In the genomic region with DNA sequence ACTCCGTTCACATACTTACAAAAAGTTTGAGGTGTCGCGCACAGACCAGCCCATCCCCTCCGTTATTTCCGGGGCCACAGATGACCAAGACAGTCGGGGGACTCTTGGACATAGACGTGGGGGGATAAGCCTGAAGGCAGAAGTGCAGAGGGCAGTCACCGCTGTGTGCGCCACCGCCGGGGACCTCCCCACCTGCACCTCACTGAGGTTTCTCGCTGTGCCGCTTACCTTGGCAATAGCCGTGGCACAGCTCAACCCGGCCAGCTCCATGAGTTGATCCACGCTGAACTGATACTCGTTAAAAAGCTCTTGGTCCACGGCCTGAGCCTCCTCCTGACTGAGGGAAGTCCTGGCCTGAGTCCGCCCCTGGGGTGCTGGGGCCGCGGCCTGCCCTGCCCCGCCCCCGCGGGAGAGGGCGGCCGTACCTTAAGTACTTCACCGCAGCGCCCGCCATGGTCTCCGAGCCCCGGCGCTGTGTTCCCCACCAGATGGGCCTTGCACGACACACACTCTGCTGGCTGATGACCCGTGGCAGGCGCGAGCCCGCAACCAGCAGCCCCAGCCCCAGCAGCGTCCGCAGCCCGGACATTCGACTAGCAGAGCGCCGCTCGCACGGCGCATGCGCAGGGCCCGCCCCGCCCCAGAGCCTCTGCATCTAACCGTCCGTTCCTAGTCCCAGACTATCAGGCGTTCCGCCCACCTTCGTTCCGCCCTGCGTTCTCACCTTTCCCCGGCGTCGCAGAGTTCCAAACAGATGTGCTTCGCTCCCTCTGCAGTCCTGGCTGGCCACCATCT, we compare ENCODE assay signal across 8 mouse cellular contexts. TPM values are rescaled to one million over a fixed set of nuclear protein-coding genes. Genes with fewer than 3 reads are reported as not detected.
A peak's percentile ranks its signal among the peaks of the same experiment; 100 is the strongest.
DNase-seq lines count a peak whose midpoint lies in the region; ATAC-seq lines count a peak whose summit lies in the region.

A gene (minus strand): TSS at position 594 of the 795 bp plus-strand sequence.

- H3K4me3 ChIP-seq in hindbrain, embryonic 15.5 days, result peak within 1 kb of the TSS; percentile 88

- peak; percentile 76 for DNase-seq in T-cell, adult 2 months (ENCODE audit: low spot score)
- peak; percentile 80 to 88 for DNase-seq in cerebellum, postnatal 36 days
- DNase-seq in frontal cortex, postnatal 36 days (ENCODE audit: low spot score in 2 of 2), result peak; percentile 81 to 83
- peak; percentile 73 for DNase-seq in left cerebral cortex, adult 11 months (ENCODE audit: low spot score)
- DNase-seq in lung, postnatal 4 days, result peak; percentile 89 to 92
- peak; percentile 82 for DNase-seq in retina, postnatal 7 days (ENCODE audit: low read depth, low spot score)
- peak; percentile 80 for DNase-seq in urinary bladder, adult 2 months (ENCODE audit: low spot score)

- H3K9ac ChIP-seq in hindbrain, embryonic 15.5 days, result peak within 1 kb of the TSS; percentile 92

- peaks cover 25% of the 10 kb centered on the region for H3K36me3 ChIP-seq in hindbrain, embryonic 15.5 days

- H3K9me3 ChIP-seq in hindbrain, embryonic 15.5 days, result no peaks in the 10 kb centered on the region

- H3K27me3 ChIP-seq in hindbrain, embryonic 15.5 days, result no peaks in the 10 kb centered on the region

- H3K4me2 ChIP-seq in hindbrain, embryonic 15.5 days, result peak within 1 kb of the TSS; percentile 88

- ATAC-seq in hindbrain, embryonic 15.5 days (ENCODE audit: low FRiP score, low read depth), result peak; percentile 94

- under 1% methylated on average over 60 of the region's 60 CpGs for WGBS in hindbrain, embryonic 15.5 days

- peak within 1 kb of the TSS; percentile 76 for H3K27ac ChIP-seq in hindbrain, embryonic 15.5 days (replicated peaks)

- H3K4me1 ChIP-seq in hindbrain, embryonic 15.5 days (replicated peaks), result peaks cover 17% of the 10 kb centered on the region

RNA-seq across cellular contexts. Expression of the gene that starts here (rescaled TPM):
- polyA plus RNA-seq in hindbrain, embryonic 15.5 days (2015; fragmentation: Nextera tagmentation; extraction: Ambion mirVana), result 153 and 158 TPM in 2 replicates
- 90.2 and 91.1 TPM in 2 replicates for polyA plus RNA-seq in urinary bladder, adult 2 months (2012; rRNA removed)

Comparison
In these comparisons a context has a peak if more than half of its experiments do, and no peak if none do; other contexts are left out.
1. Peak in every context shown above with its lines: DNase-seq, ATAC-seq, H3K4me3 ChIP-seq and H3K27ac ChIP-seq.